Mouse (Mus musculus) small intestine, adult 2 months (tissue): Measurements from ENCODE around the gene Sp2.

Experiments used
- CTCF ChIP-seq: fragments of 200-500 bp; IDR thresholded peaks from 2 replicates; pipeline ENCODE4 v1.5.1; 2012; ENCODE audit warnings: low read depth, mild to moderate bottlenecking, control low read depth, inconsistent platforms, low read length, moderate library complexity, mixed read lengths; ENCODE audit not compliant: insufficient replicate concordance, insufficient read length; ENCODE audit errors: extremely low read depth
- POLR2A ChIP-seq: fragments of 200-500 bp; IDR thresholded peaks from 2 replicates; pipeline ENCODE4 v1.6.1; 2012; ENCODE audit warnings: low read depth, mild to moderate bottlenecking, control low read depth, inconsistent platforms, low read length, moderate library complexity

- no peak for TF ChIP-seq POLR2A
- TF ChIP-seq CTCF, result no peak
These were observed 15.1 kb downstream of the Sp2 start for GRCm38 (mm10) chr11:96967544-96968269.
